Mouse (Mus musculus): Measurements from ENCODE around the gene Traf3ip2.

Gene Traf3ip2

DNA sequence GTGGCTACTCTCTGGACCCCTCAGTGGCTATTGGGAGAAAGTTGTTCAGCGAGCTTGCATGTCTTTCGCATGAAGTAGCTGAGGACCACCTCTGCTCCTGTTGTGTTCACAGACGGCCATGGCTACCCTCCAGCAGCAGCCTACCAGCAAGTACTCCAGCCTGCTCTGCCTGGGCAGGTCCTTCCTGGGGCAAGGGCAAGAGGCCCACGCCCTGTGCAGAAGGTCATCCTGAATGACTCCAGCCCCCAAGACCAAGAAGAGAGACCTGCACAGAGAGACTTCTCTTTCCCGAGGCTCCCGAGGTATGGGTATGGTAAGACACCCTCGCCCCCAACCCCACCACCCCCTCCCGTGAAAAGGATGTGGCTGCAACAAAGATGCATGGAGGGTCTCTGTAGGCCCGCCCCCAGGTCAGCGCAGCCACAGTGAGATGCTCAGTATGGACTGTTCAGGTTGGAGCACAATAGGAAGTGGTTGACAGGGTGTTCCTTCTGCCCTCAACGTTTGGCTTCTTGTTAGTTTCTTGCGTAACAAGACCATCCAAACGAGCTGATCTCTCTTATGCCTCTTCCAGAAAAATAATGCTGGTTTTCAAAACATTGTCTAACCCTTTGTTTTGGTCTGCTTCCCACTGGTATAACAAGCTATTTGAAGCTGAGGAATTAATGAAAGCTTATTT, 21.8 kb downstream of the Traf3ip2 start:
- no peaks in the 10 kb centered on the region for H3K27me3 ChIP-seq (ENCODE audit: control insufficient read depth, insufficient read depth, low read length, poor library complexity, severe bottlenecking)
- H3K36me3 ChIP-seq (ENCODE audit: control insufficient read depth, insufficient read depth, low read length, poor library complexity, severe bottlenecking), result peaks cover 11% of the 10 kb centered on the region
- DNase-seq (ENCODE audit: low read depth, low spot score), result no peak

DNA sequence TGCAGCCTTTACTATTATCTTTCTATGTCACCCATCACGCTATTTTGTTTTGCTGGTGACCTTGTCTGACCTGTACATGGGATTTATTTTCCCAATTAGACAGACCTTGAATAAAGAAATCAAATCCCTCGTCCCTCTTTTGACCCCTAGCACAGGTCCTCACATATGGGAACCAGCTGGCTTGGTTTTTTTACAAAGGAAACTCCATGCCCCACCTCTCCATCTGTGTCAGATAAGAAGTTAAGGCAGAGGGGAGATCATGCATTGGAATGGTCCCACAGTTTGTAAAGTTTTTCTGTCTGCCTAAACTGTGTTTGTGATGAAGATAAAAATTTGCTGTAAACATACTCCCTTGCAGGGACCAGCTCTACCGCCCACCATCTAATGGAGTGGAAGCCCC, 26.1 kb downstream of the Traf3ip2 start:
- Histone ChIP-seq H3K27me3 (ENCODE audit: control insufficient read depth, insufficient read depth, low read length, poor library complexity, severe bottlenecking) (no peaks in the 10 kb centered on the region), H3K36me3 (ENCODE audit: control insufficient read depth, insufficient read depth, low read length, poor library complexity, severe bottlenecking) (peaks cover 15% of the 10 kb centered on the region)
- no peak for DNase-seq (ENCODE audit: low read depth, low spot score)

DNA sequence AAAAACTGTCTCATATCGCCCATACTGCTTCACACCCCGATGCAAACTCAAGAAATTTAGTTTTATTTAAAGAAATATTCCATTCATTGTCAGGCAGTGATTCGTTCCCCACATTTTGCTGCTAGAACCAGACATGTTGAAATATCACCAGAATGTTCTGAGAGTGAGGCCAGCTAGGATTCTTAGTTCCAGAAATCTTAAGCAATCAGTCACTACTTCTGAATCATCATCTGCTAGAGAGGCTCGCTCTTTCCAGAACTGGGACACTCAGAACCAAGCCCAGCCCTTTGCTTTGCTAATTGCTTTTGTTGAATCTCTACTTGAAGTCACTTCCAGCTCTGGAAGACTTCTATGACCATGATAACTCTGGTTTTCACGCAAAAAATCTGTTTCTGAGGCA, 27.0 kb downstream of the Traf3ip2 start:
- no peaks in the 10 kb centered on the region for H3K27me3 ChIP-seq (ENCODE audit: control insufficient read depth, insufficient read depth, low read length, poor library complexity, severe bottlenecking)
- H3K36me3 ChIP-seq (ENCODE audit: control insufficient read depth, insufficient read depth, low read length, poor library complexity, severe bottlenecking), result peaks cover 17% of the 10 kb centered on the region
- no peak for DNase-seq (ENCODE audit: low read depth, low spot score)

DNA sequence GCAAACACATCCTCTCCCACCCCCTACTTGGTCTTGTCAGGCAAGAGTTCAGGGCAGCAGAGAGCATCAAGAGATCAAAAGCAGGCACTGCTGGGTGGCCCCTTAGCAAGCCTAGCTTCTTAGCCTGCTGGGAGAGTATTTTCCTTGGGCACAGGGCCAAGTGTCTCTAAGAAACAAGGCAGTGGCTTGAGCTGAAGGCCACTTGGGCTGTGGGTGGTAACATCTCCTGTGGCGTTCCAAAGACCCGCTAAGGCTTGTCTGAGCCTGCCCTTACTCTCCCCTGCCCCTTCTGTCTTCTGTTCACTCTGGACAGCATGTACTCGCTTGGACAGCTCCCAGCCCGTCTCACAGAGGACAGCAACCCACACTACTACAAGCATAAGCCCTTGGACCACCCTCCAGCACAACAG, 28.1 kb downstream of the Traf3ip2 start:
- DNase-seq (ENCODE audit: low read depth, low spot score), result no peak
- Histone ChIP-seq H3K36me3 (ENCODE audit: control insufficient read depth, insufficient read depth, low read length, poor library complexity, severe bottlenecking) (peaks cover 17% of the 10 kb centered on the region), H3K27me3 (ENCODE audit: control insufficient read depth, insufficient read depth, low read length, poor library complexity, severe bottlenecking) (no peaks in the 10 kb centered on the region)

DNA sequence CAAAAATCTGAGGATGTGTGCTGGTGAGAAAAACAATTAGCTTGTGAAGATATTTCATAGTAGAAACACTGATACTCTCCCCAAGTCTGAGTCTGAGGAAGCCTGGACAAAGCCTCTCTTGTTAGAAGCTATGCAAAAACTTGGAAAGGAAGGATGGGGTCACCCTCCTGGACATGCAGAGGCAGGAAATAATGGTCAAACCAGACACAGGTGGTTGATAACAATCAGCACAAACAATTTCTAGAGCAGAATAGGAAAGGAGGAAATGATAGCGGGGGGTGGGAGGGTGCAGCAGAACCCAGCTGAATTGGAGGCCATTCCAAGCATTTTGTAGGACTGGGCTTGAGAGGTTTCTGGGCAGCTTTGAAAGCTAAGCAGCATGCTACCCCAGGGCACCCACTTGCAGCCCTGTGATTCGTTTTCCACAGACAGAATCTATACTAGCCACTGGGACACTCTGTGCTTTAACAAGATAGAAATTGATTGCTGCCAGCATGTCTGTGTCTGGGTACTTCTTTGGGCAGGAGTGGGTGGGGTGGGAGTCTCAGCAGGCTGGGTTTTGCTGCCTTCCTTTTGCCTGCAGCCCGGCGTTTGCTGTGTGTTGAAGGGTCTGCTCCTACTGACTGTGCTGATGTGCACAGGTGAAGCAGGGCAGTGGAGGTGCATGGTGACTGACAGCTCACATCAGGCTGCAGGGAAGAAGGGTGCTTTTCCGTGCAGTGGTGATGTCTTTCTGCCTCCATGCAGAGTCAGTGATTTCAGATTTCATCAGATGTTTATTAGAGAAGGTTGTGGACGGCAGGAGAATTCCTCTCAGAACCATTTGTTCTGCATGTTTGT, 33.3 kb downstream of the Traf3ip2 start:
- Histone ChIP-seq H3K27me3 (ENCODE audit: control insufficient read depth, insufficient read depth, low read length, poor library complexity, severe bottlenecking) (no peaks in the 10 kb centered on the region), H3K36me3 (ENCODE audit: control insufficient read depth, insufficient read depth, low read length, poor library complexity, severe bottlenecking) (peaks cover 17% of the 10 kb centered on the region)
- DNase-seq (ENCODE audit: low read depth, low spot score), result no peak

DNA sequence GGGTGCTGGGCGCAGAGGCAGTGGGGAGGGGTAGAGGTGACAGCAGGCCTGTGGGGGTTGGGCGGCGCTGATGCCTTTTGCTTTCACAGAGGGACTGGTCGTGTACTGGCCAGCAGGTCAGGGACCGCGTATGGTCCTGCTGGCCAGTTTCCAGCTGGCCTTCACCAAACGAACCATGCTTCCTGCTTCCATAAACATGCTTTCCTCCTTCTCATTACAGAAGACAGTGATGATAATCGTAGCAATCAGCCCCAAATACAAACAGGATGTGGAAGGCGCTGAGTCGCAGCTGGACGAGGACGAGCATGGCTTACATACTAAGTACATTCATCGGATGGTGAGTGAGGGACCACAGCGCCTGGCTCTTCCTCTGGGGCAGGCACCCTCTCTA, 33.9 kb downstream of the Traf3ip2 start:
- H3K27me3 ChIP-seq (ENCODE audit: control insufficient read depth, insufficient read depth, low read length, poor library complexity, severe bottlenecking), result no peaks in the 10 kb centered on the region
- no peak for DNase-seq (ENCODE audit: low read depth, low spot score)
- peaks cover 16% of the 10 kb centered on the region for H3K36me3 ChIP-seq (ENCODE audit: control insufficient read depth, insufficient read depth, low read length, poor library complexity, severe bottlenecking)

DNA sequence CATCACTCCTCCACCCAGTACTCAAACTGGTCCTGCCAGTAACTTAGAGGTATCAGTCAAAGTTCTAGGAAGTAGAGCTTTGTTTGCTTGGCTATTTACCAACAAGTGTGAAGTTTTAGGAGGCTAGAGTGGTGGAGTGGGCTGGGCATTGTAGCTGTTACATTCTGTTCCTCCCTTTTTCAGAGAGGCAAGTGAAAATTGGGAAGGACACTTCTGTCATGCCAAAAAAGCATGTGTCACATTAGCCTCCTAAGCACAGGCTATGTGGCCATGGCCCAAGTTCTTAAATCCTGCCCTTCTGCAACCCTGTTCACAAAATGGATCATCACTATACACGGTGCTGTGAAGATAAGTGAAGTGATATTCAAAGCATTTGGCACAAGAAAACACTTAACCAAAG, 34.4 kb downstream of the Traf3ip2 start:
- no peak for DNase-seq (ENCODE audit: low read depth, low spot score)
- Histone ChIP-seq H3K27me3 (ENCODE audit: control insufficient read depth, insufficient read depth, low read length, poor library complexity, severe bottlenecking) (no peaks in the 10 kb centered on the region), H3K36me3 (ENCODE audit: control insufficient read depth, insufficient read depth, low read length, poor library complexity, severe bottlenecking) (peaks cover 16% of the 10 kb centered on the region)

DNA sequence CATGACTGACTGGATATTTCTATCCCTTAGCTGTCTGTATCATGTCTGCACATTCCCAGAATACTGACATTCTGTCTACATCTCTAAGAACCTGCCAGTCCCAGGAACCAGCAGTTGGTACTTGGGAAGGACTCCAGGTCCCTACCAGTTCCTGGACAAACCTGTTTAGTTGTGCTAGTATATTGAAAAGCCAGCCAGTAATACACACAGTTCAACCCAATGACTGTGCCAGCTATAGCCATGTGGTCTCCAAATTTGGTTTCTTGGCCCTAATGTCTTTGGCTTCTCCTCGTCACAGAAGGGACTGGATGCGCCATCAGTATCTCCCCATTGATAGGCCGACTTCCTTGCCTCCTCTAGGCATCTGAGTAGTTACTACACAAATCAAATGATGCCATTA, 35.5 kb downstream of the Traf3ip2 start:
- DNase-seq (ENCODE audit: low read depth, low spot score), result no peak
- no peaks in the 10 kb centered on the region for H3K27me3 ChIP-seq (ENCODE audit: control insufficient read depth, insufficient read depth, low read length, poor library complexity, severe bottlenecking)
- H3K36me3 ChIP-seq (ENCODE audit: control insufficient read depth, insufficient read depth, low read length, poor library complexity, severe bottlenecking), result peaks cover 15% of the 10 kb centered on the region

DNA sequence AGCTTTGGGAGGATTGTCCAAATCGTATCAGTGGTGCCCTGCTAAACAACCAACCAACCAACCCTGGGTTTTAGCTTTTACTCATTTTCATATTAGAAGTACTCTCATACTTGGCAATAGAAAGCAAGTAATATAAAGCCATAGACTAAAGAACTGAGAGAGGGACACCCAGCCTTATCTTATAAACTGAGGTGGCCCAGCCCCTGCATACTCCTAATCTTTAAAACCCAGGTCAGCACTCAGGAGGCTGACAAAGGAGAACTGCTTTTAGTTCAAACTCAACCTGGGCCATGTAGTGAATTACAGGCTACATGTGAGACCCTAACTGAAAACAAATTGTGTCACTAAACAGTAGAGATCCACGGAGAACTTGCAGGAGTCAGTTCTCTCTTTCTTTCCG, 36.8 kb downstream of the Traf3ip2 start:
- DNase-seq (ENCODE audit: low read depth, low spot score), result no peak

DNA sequence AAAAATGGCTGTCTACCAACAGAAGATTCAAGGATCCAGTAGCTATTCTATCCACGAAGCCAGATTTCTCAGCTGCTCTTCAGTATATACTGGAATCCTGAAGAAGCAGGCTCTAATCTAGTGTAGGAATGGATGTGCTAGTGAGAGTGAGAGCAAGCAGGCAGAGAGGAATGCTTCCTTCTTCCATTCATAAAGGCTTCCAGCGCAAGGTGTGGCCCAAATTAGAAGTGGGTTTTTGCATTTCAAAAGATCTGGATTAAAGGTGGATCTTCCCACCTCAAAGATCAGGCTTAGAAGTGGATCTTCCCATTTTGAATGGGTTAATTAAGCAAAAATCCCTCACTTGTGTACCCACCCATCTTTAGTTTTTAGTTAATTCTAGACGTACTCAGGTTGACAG, 37.6 kb downstream of the Traf3ip2 start:
- no peak for DNase-seq (ENCODE audit: low read depth, low spot score)
- Histone ChIP-seq H3K36me3 (ENCODE audit: control insufficient read depth, insufficient read depth, low read length, poor library complexity, severe bottlenecking) (peaks cover 21% of the 10 kb centered on the region), H3K27me3 (ENCODE audit: control insufficient read depth, insufficient read depth, low read length, poor library complexity, severe bottlenecking) (no peaks in the 10 kb centered on the region)

More for the DNA sequence above, 36.8 kb downstream of the Traf3ip2 start:
- H3K27me3 ChIP-seq (ENCODE audit: control insufficient read depth, insufficient read depth, low read length, poor library complexity, severe bottlenecking), result no peaks in the 10 kb centered on the region
- peaks cover 20% of the 10 kb centered on the region for H3K36me3 ChIP-seq (ENCODE audit: control insufficient read depth, insufficient read depth, low read length, poor library complexity, severe bottlenecking)

DNA sequence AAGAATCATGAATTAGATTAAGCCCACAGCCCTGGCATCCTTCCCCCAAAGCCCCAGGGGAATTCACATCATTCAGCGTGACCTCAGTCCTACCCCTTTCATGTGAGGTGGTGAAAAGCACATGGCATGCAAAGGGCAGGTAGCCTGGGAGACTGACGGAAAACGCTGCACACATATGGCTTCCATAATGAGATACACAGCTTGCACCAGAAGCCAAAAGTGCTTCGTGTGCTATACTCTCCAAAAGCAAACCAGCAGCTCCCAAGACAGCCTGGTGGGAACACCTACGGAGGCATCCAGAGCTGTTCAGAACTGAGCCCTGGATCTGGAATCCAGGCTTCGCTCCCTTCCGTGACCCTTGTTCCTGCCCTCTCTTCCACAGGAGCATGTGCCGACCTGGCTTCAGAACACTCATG, 41.3 kb downstream of the Traf3ip2 start:
- no peak for DNase-seq (ENCODE audit: low read depth, low spot score)
- Histone ChIP-seq H3K36me3 (ENCODE audit: control insufficient read depth, insufficient read depth, low read length, poor library complexity, severe bottlenecking) (peaks cover 24% of the 10 kb centered on the region), H3K27me3 (ENCODE audit: control insufficient read depth, insufficient read depth, low read length, poor library complexity, severe bottlenecking) (no peaks in the 10 kb centered on the region)

DNA sequence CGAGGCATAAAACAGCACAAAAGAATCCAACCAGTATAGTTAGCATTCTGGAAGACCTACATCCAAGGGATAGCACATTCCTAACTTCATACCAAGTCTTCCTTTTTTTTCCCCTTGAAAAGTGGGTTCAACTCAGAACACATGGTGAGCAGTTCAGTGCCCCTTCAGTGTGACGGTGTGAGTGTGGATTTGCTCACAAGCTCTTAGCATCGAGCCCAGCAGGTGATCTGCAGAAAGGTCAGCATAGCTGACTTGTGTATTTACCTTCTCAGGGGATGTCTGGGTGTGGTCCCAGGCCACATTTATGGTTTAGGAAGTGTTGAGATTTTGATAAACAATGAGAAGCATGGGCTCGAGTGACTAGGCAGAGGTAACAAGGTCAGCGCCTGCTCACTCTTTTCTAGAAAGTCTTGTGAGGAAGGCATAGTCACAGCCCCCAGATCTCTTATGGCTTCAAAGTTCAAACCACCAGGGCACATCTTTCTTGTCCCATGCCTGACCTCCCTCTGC, 46.2 kb downstream of the Traf3ip2 start:
- H3K27me3 ChIP-seq (ENCODE audit: control insufficient read depth, insufficient read depth, low read length, poor library complexity, severe bottlenecking), result no peaks in the 10 kb centered on the region
- no peak for DNase-seq (ENCODE audit: low read depth, low spot score)
- H3K36me3 ChIP-seq (ENCODE audit: control insufficient read depth, insufficient read depth, low read length, poor library complexity, severe bottlenecking), result peaks cover 17% of the 10 kb centered on the region

DNA sequence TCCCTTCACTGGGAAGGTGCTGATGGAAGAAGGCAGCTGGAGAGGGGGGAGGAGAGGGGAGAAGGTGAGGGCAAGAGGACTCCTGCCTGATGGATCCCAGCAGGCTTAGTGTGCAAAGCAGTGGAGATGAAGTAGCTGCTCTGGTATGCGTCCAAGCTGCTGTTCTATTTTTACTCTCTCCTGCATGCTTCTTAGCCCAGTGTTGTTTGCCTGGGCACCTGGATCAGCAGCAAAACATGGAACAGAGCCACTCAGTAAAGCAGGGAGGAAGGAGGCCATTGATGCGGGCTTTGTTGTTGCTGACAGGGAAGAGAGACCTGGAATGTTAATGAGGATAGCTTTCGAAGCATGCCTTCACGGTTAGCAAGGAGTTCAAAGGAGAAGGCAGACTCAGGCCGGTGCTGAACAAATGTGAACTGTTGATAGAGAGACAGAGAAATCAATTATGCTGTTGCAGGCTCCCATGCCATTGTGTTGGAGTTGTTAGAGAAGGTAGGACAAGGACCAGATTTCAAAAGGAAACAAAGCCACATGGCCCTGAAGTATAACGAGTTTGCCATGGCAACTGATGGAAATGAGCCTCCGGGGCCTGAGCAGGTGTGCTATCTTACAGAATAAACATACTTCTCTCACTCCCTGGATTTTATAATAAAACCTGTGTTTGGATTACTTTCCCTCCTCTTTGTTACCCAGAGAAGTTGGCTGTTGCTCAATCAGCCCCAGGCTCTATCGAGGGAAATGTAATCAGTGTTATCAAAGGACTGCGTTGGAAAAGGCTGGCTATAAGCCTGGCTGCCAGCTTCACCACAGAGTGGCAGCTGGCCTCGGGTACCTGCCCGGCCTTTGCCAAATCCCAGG, 46.9 kb downstream of the Traf3ip2 start:
- peaks cover 11% of the 10 kb centered on the region; the same call in 1 of the 2 replicates for H3K36me3 ChIP-seq (ENCODE audit: control insufficient read depth, insufficient read depth, low read length, poor library complexity, severe bottlenecking)
- no peaks in the 10 kb centered on the region for H3K27me3 ChIP-seq (ENCODE audit: control insufficient read depth, insufficient read depth, low read length, poor library complexity, severe bottlenecking)
- no peak for DNase-seq (ENCODE audit: low read depth, low spot score)

DNA sequence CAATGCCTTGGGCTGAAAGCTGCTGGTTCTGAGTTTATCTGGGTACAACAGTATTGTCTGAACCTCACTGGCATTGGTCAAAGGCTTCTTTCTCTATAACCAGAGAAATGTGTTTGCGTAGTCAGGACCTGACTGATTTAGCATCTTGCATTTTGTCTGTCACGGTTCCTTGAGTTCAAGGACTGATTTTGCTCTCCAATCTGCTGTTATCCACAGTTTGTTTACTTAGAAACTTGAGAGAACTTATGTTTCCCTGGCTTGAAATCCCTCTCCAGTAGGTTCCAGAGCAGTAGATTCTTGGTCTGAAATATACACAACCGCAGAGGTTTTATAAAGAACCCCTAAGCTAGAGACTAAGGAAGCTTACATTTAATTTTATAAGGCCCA, 47.5 kb downstream of the Traf3ip2 start:
- DNase-seq (ENCODE audit: low read depth, low spot score), result no peak
- peaks cover 11% of the 10 kb centered on the region; the same call in 1 of the 2 replicates for H3K36me3 ChIP-seq (ENCODE audit: control insufficient read depth, insufficient read depth, low read length, poor library complexity, severe bottlenecking)
- no peaks in the 10 kb centered on the region for H3K27me3 ChIP-seq (ENCODE audit: control insufficient read depth, insufficient read depth, low read length, poor library complexity, severe bottlenecking)

Data from splenic B cell, adult 2 months (primary cell).